Mouse (Mus musculus) MEL (cell line): ENCODE data around the gene Srsf10. TPM values are rescaled to one million over a fixed set of nuclear protein-coding genes. Genes with fewer than 3 reads are reported as not detected.

Experiments
- DNase-seq: peaks from one replicate; pipeline ENCODE4 v3.0.0; 2011; ENCODE audit warnings: low read depth, low spot score
- H3K27ac ChIP-seq: 2 replicates; pipeline ENCODE4 v1.5.1; 2012; ENCODE audit warnings: low read depth, mild to moderate bottlenecking, control low read depth, low read length, moderate library complexity; ENCODE audit not compliant: control insufficient read depth
- H3K27me3 ChIP-seq, 2 experiments: fragments of 150-350 bp in 1 of 2; sonication (generic) in 1 of 2; 2 replicates each; pipeline ENCODE4 v1.6.1; 2012; ENCODE audit warnings: low read length in 2 of 2, mild to moderate bottlenecking in 2 of 2, improper control_type of control experiment in 1 of 2, moderate library complexity in 1 of 2; ENCODE audit not compliant: insufficient read depth in 2 of 2, control insufficient read depth in 1 of 2
- H3K36me3 ChIP-seq, 2 experiments: 2 replicates each; pipeline ENCODE4 v1.6.1; 2012 to 2014; ENCODE audit warnings: low read length in 2 of 2, improper control_type of control experiment in 1 of 2, inconsistent platforms in 1 of 2, mild to moderate bottlenecking in 1 of 2; ENCODE audit not compliant: insufficient read depth in 2 of 2, control insufficient read depth in 1 of 2
- H3K4me1 ChIP-seq, 2 experiments: fragments of 150-350 bp in 1 of 2; sonication (generic) in 1 of 2; 2 replicates each; pipeline ENCODE4 v1.6.1; 2012; ENCODE audit warnings: low read length in 2 of 2, improper control_type of control experiment in 1 of 2, mild to moderate bottlenecking in 1 of 2; ENCODE audit not compliant: insufficient read depth in 2 of 2, control insufficient read depth in 1 of 2
- H3K4me3 ChIP-seq, 2 experiments: fragments of 150-350 bp in 1 of 2; sonication (generic) in 1 of 2; 2 replicates each; pipeline ENCODE4 v1.5.1; 2012; ENCODE audit warnings: low read depth in 2 of 2, low read length in 2 of 2, mild to moderate bottlenecking in 2 of 2, moderate library complexity in 2 of 2, control low read depth in 1 of 2, improper control_type of control experiment in 1 of 2; ENCODE audit not compliant: control insufficient read depth in 1 of 2, insufficient read depth in 1 of 2
- H3K79me2 ChIP-seq: 2 replicates; pipeline ENCODE4 v1.6.1; 2012; ENCODE audit warnings: mild to moderate bottlenecking, low read length, moderate library complexity; ENCODE audit not compliant: control insufficient read depth, poor library complexity, insufficient read depth
- H3K9ac ChIP-seq: 2 replicates; pipeline ENCODE4 v1.6.1; 2012; ENCODE audit warnings: low read depth, mild to moderate bottlenecking, control low read depth, low read length, moderate library complexity; ENCODE audit not compliant: control insufficient read depth, poor library complexity, severe bottlenecking
- H3K9me3 ChIP-seq: fragments of 150-350 bp; sonication (generic); replicated peaks from 2 replicates; pipeline ENCODE4 v1.6.1; 2012; ENCODE audit warnings: mild to moderate bottlenecking, low read length, improper control_type of control experiment, moderate library complexity; ENCODE audit not compliant: insufficient read depth
- CHD1 ChIP-seq: IDR thresholded peaks from 2 replicates; pipeline ENCODE4 v1.6.1; 2012; ENCODE audit warnings: low read depth, mild to moderate bottlenecking, inconsistent platforms, low read length, improper control_type of control experiment
- CHD2 ChIP-seq: IDR thresholded peaks from 2 replicates; pipeline ENCODE4 v1.6.1; 2011; ENCODE audit warnings: low read length, improper control_type of control experiment
- CTCF ChIP-seq, 3 experiments: IDR thresholded peaks in 2 of 3; conservative IDR thresholded peaks in 1 of 3; 2 replicates each; pipeline ENCODE4 v1.5.1; 2011 to 2012; ENCODE audit warnings: low read length in 3 of 3, low read depth in 2 of 3, mild to moderate bottlenecking in 2 of 3, improper control_type of control experiment in 1 of 3, inconsistent platforms in 1 of 3, mixed read lengths in 1 of 3, moderate library complexity in 1 of 3; ENCODE audit not compliant: control insufficient read depth in 1 of 3, insufficient read depth in 1 of 3, poor library complexity in 1 of 3, severe bottlenecking in 1 of 3
- ELF1 ChIP-seq: IDR thresholded peaks from 2 replicates; pipeline ENCODE4 v1.6.1; 2014; ENCODE audit warnings: low read depth, mild to moderate bottlenecking, inconsistent platforms, low read length, improper control_type of control experiment, moderate library complexity
- GABPA ChIP-seq: IDR thresholded peaks from 2 replicates; pipeline ENCODE4 v1.6.1; 2012; ENCODE audit warnings: low read depth, mild to moderate bottlenecking, inconsistent platforms, low read length, improper control_type of control experiment, moderate library complexity
- GATA1 ChIP-seq: IDR thresholded peaks from 2 replicates; pipeline ENCODE4 v1.6.1; 2011; ENCODE audit warnings: low read depth, low read length, improper control_type of control experiment
- MAZ ChIP-seq: IDR thresholded peaks from 2 replicates; pipeline ENCODE4 v1.6.1; 2012; ENCODE audit warnings: low read depth, mild to moderate bottlenecking, inconsistent platforms, low read length, improper control_type of control experiment
- MEF2A ChIP-seq: IDR thresholded peaks from 2 replicates; pipeline ENCODE4 v1.6.1; 2014; ENCODE audit warnings: low read depth, mild to moderate bottlenecking, inconsistent platforms, low read length, improper control_type of control experiment; ENCODE audit not compliant: poor library complexity, insufficient replicate concordance, severe bottlenecking; ENCODE audit errors: extremely low read depth
- MYC ChIP-seq: IDR thresholded peaks from 2 replicates; pipeline ENCODE4 v1.6.1; 2011; ENCODE audit warnings: low read depth, mild to moderate bottlenecking, low read length, improper control_type of control experiment, moderate library complexity
- NELFE ChIP-seq: IDR thresholded peaks from 2 replicates; pipeline ENCODE4 v1.6.1; 2011; ENCODE audit warnings: low read depth, low read length, improper control_type of control experiment
- POLR2AphosphoS5 ChIP-seq: IDR thresholded peaks from 2 replicates; pipeline ENCODE4 v1.6.1; 2012; ENCODE audit warnings: low read depth, borderline replicate concordance, mild to moderate bottlenecking, inconsistent platforms, low read length, moderate library complexity, mixed read lengths
- RAD21 ChIP-seq: IDR thresholded peaks from 2 replicates; pipeline ENCODE4 v1.6.1; 2011; ENCODE audit warnings: mild to moderate bottlenecking, low read depth, low read length, improper control_type of control experiment
- SIN3A ChIP-seq: IDR thresholded peaks from 2 replicates; pipeline ENCODE4 v1.6.1; 2012; ENCODE audit warnings: low read length, improper control_type of control experiment, inconsistent platforms
- SMC3 ChIP-seq: IDR thresholded peaks from 2 replicates; pipeline ENCODE4 v1.6.1; 2011; ENCODE audit warnings: low read depth, low read length, improper control_type of control experiment
- TAL1 ChIP-seq: IDR thresholded peaks from 2 replicates; pipeline ENCODE4 v1.6.1; 2012; ENCODE audit warnings: mild to moderate bottlenecking, inconsistent platforms, low read length, moderate library complexity, mixed read lengths
- TCF12 ChIP-seq: IDR thresholded peaks from 2 replicates; pipeline ENCODE4 v1.6.1; 2014; ENCODE audit warnings: low read depth, mild to moderate bottlenecking, inconsistent platforms, low read length, improper control_type of control experiment, moderate library complexity
- USF2 ChIP-seq, 2 experiments: IDR thresholded peaks; 2 replicates each; pipeline ENCODE4 v1.6.1; 2011 to 2012; ENCODE audit warnings: improper control_type of control experiment in 2 of 2, low read length in 2 of 2, borderline replicate concordance in 1 of 2, inconsistent platforms in 1 of 2, low read depth in 1 of 2, mild to moderate bottlenecking in 1 of 2; ENCODE audit not compliant: insufficient read depth in 1 of 2
- ZC3H11A ChIP-seq: IDR thresholded peaks from 2 replicates; pipeline ENCODE4 v1.6.1; 2012; ENCODE audit warnings: low read depth, mild to moderate bottlenecking, inconsistent platforms, low read length, improper control_type of control experiment
- ZKSCAN1 ChIP-seq: IDR thresholded peaks from 2 replicates; pipeline ENCODE4 v1.6.1; 2012; ENCODE audit warnings: low read depth, mild to moderate bottlenecking, inconsistent platforms, low read length, improper control_type of control experiment, moderate library complexity
- ZMIZ1 ChIP-seq: IDR thresholded peaks from 2 replicates; pipeline ENCODE4 v1.6.1; 2012; ENCODE audit warnings: low read depth, mild to moderate bottlenecking, inconsistent platforms, low read length, improper control_type of control experiment, moderate library complexity
- ZNF384 ChIP-seq: IDR thresholded peaks from 2 replicates; pipeline ENCODE4 v1.6.1; 2012; ENCODE audit warnings: low read depth, mild to moderate bottlenecking, inconsistent platforms, low read length, improper control_type of control experiment
- polyA plus RNA-seq, 2 experiments: library from polyadenylated mRNA; stranded (reverse) in 1 of 2; unstranded in 1 of 2; fragments of >175 nt in 1 of 2; fragments of >200 nt in 1 of 2; gene quantifications; 2 replicates each; pipeline versions ENCODE4 v1.2.1 to v1.2.4; 2012; ENCODE audit warnings: low replicate concordance in 2 of 2, low read depth in 1 of 2; ENCODE audit not compliant: insufficient read length in 2 of 2, insufficient read depth in 1 of 2, missing spikeins in 1 of 2
- total RNA-seq: library from RNA; depleted of rRNA; stranded (reverse); fragments of 300-350 nt; gene quantifications from 2 replicates; pipeline ENCODE4 v1.2.3, GENCODE M21; 2012

Srsf10 gene
- total and polyA plus RNA-seq, 3 experiments = 142 to 361 (median 222) TPM

DNA sequence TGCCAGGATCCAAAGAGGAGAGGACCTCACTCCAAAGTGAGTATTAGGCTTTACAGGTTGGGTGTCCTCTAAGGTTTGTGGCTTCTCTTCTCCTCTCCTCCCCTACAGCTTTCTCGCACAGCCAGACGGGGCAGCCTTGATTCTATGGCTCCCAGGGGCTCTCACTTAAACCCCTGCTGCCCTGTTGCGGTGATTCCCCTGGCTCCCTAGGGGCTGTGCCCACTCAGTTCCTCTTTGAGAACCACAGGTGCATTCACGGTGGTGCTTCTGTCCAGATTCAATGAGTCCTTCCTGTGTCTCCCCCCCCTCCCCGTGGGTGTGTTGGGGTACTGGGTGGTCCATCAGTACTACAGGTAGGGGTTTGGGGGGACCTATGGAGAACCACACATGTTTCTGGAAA lies 44.5 kb downstream of the Srsf10 start:
- Histone ChIP-seq H3K27me3 (no peaks in the 10 kb centered on the region), H3K4me3 (no peak overlapping the region), H3K4me1 (peaks cover 18 to 35% of the 10 kb centered on the region in 2 experiments), H3K9ac (no peak overlapping the region), H3K79me2 (peaks cover 5% of the 10 kb centered on the region), H3K27ac (no peak overlapping the region), H3K36me3 (peaks cover 0 to 22% of the 10 kb centered on the region in 2 experiments; a peak in 2 of 4 replicates), H3K9me3 (no peaks in the 10 kb centered on the region)
- TF ChIP-seq TCF12 (no peak), SMC3 (no peak), MAZ (no peak), POLR2AphosphoS5 (no peak), TAL1 (no peak), MYC (no peak), ZMIZ1 (no peak), USF2 (IDR thresholded peaks at IDR 0.05; ENCODE audit: borderline replicate concordance in 1 of 2, insufficient read depth in 1 of 2, low read depth in 1 of 2, low read length in 2 of 2) (no peak), RAD21 (no peak), CHD1 (no peak), MEF2A (no peak), ZKSCAN1 (no peak)
- DNase-seq = no peak

DNA sequence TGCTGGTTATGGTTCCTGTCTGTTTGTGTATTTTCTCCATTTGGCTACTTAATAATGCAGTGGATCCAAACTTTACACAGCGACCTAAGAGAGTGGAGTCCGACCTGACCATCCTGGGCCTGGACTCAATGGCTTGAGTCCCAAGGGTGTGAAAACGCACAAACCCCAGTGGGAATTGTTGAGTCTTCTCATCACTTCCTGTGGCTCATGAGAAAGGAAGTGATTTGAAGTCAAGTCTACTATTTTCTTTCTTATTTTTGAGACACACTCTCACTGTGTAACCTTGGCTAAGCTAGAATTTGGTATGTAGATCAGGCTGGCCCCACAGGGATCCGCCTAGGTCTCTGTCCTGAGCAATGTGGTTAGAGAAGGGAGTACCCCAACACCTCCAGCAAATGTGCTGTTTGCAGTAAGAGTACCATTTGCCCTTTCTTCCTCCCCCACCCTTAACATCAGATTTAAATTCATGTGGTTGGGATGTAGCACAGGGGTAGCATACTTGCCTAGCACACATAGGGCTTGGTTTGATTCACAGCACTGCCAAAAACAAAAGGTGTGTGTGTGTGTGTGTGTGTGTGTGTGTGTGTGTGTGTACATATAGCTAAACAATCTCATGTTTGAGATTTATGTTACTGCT lies 47.2 kb downstream of the Srsf10 start:
- no peaks in the 10 kb centered on the region for H3K27me3 ChIP-seq
- TF ChIP-seq ELF1 = no peak
- TF ChIP-seq CTCF (IDR thresholded peaks at IDR 0.05 in 2 of 3, conservative IDR thresholded peaks at IDR 0.05 in 1 of 3; ENCODE audit: control insufficient read depth in 1 of 3, insufficient read depth in 1 of 3, low read depth in 2 of 3, low read length in 3 of 3, poor library complexity in 1 of 3, severe bottlenecking in 1 of 3) = no peak
- TF ChIP-seq CHD1 = no peak
- TF ChIP-seq CHD2 = no peak
- TF ChIP-seq GATA1 = no peak
- no peak for TF ChIP-seq ZNF384
- no peak for TF ChIP-seq NELFE
- no peak for TF ChIP-seq GABPA
- TF ChIP-seq SIN3A = no peak
- TF ChIP-seq ZC3H11A = no peak
- TF ChIP-seq MYC = no peak
- TF ChIP-seq, all 39 proteins: peak for 0
- H3K36me3 ChIP-seq = peaks cover 0 to 14% of the 10 kb centered on the region in 2 experiments; a peak in 2 of 4 replicates
- H3K4me3 ChIP-seq = no peak overlapping the region
- no peaks in the 10 kb centered on the region for H3K9me3 ChIP-seq
- peaks cover 14 to 19% of the 10 kb centered on the region in 2 experiments for H3K4me1 ChIP-seq
- H3K27ac ChIP-seq = no peak overlapping the region
- H3K79me2 ChIP-seq = peaks cover under 1% of the 10 kb centered on the region
- no peak for DNase-seq
- H3K9ac ChIP-seq = no peak overlapping the region
